Mouse (Mus musculus): ENCODE measurements at regions not wholly inside any gene's neighbourhood (a gene's known extent, or its start where the extent isn't known, plus 50 kb on each side); places are given as distances from the start of the nearest gene placed in this dataset.

GRCm38 (mm10) chr2:161339327-161340001 lies 230.6 kb upstream of the Chd6 start:
- Histone ChIP-seq H3K4me3 (ENCODE audit: low read depth, low read length) (no peak overlapping the region), H3K4me1 (ENCODE audit: insufficient read depth, low read length) (peaks cover 6% of the 10 kb centered on the region; the same call in 1 of the 2 replicates), H3K36me3 (ENCODE audit: insufficient read depth, low read length) (no peaks in the 10 kb centered on the region), H3K9ac (replicated peaks; ENCODE audit: low read length, poor library complexity, severe bottlenecking) (no peak overlapping the region), H3K27me3 (ENCODE audit: insufficient read depth, low read length) (no peaks in the 10 kb centered on the region), H3K27ac (ENCODE audit: low read depth, low read length) (0 out of 2 replicates have a peak overlapping the region, but pooled peaks have one; percentile 34), H3K4me2 (ENCODE audit: low read depth, low read length, poor library complexity, severe bottlenecking) (no peak overlapping the region), H3K9me3 (ENCODE audit: low read length) (no peaks in the 10 kb centered on the region)
- DNase-seq (ENCODE audit: low spot score): peak; percentile 54
- WGBS: 8% methylated on average over 14 of the region's 14 CpGs
- TF ChIP-seq CTCF (IDR thresholded peaks at IDR 0.05): no peak
- peak; percentile 50; the same call in 1 of the 2 replicates for ATAC-seq (ENCODE audit: low FRiP score)

GRCm38 (mm10) chr2:161338953-161339326 lies 230.1 kb upstream of the Chd6 start:
- H3K27ac ChIP-seq (ENCODE audit: low read depth, low read length): no peak overlapping the region
- H3K4me3 ChIP-seq (ENCODE audit: low read depth, low read length): no peak overlapping the region
- no peak overlapping the region for H3K9ac ChIP-seq (replicated peaks; ENCODE audit: low read length, poor library complexity, severe bottlenecking)
- H3K27me3 ChIP-seq (ENCODE audit: insufficient read depth, low read length): peaks cover 4% of the 10 kb centered on the region; the same call in 1 of the 2 replicates
- no peaks in the 10 kb centered on the region for H3K9me3 ChIP-seq (ENCODE audit: low read length)
- no peaks in the 10 kb centered on the region for H3K36me3 ChIP-seq (ENCODE audit: insufficient read depth, low read length)
- peaks cover 6% of the 10 kb centered on the region; the same call in 1 of the 2 replicates for H3K4me1 ChIP-seq (ENCODE audit: insufficient read depth, low read length)
- WGBS: 8% methylated on average over 3 of the region's 3 CpGs
- ATAC-seq (ENCODE audit: low FRiP score): no peak
- peak; percentile 86 for DNase-seq (ENCODE audit: low spot score)
- no peak overlapping the region for H3K4me2 ChIP-seq (ENCODE audit: low read depth, low read length, poor library complexity, severe bottlenecking)
- peak; percentile 71 for TF ChIP-seq CTCF (IDR thresholded peaks at IDR 0.05)

- peak; percentile 86 for DNase-seq (ENCODE audit: low spot score)
These were observed 223.8 kb upstream of the Chd6 start for GRCm38 (mm10) chr2:161332653-161333052.

GRCm38 (mm10) chr2:161331850-161332365 lies 223.0 kb upstream of the Chd6 start:
- no peak for TF ChIP-seq CTCF (IDR thresholded peaks at IDR 0.05)
- H3K9ac ChIP-seq (replicated peaks; ENCODE audit: low read length, poor library complexity, severe bottlenecking): no peak overlapping the region
- no peak for ATAC-seq (ENCODE audit: low FRiP score)
- 83% methylated on average over 10 of the region's 10 CpGs for WGBS
- DNase-seq (ENCODE audit: low spot score): peak; percentile 34
- H3K27me3 ChIP-seq (ENCODE audit: insufficient read depth, low read length): peaks cover 4% of the 10 kb centered on the region; the same call in 1 of the 2 replicates
- no peak overlapping the region for H3K4me2 ChIP-seq (ENCODE audit: low read depth, low read length, poor library complexity, severe bottlenecking)
- H3K36me3 ChIP-seq (ENCODE audit: insufficient read depth, low read length): no peaks in the 10 kb centered on the region
- H3K9me3 ChIP-seq (ENCODE audit: low read length): no peaks in the 10 kb centered on the region
- no peak overlapping the region for H3K4me3 ChIP-seq (ENCODE audit: low read depth, low read length)
- H3K4me1 ChIP-seq (ENCODE audit: insufficient read depth, low read length): no peaks in the 10 kb centered on the region
- no peak overlapping the region for H3K27ac ChIP-seq (ENCODE audit: low read depth, low read length)

More at GRCm38 (mm10) chr2:161332653-161333052, 223.8 kb upstream of the Chd6 start:
- Histone ChIP-seq H3K4me3 (ENCODE audit: low read depth, low read length) (no peak overlapping the region), H3K9me3 (ENCODE audit: low read length) (no peaks in the 10 kb centered on the region), H3K27me3 (ENCODE audit: insufficient read depth, low read length) (peaks cover 4% of the 10 kb centered on the region; the same call in 1 of the 2 replicates), H3K36me3 (ENCODE audit: insufficient read depth, low read length) (no peaks in the 10 kb centered on the region), H3K27ac (ENCODE audit: low read depth, low read length) (no peak overlapping the region), H3K4me1 (ENCODE audit: insufficient read depth, low read length) (no peaks in the 10 kb centered on the region), H3K9ac (replicated peaks; ENCODE audit: low read length, poor library complexity, severe bottlenecking) (no peak overlapping the region), H3K4me2 (ENCODE audit: low read depth, low read length, poor library complexity, severe bottlenecking) (no peak overlapping the region)
- 30% methylated on average over 2 of the region's 2 CpGs for WGBS
- ATAC-seq (ENCODE audit: low FRiP score): no peak
- no peak for TF ChIP-seq CTCF (IDR thresholded peaks at IDR 0.05)

- Histone ChIP-seq H3K4me3 (ENCODE audit: low read depth, low read length) (no peak overlapping the region), H3K27me3 (ENCODE audit: insufficient read depth, low read length) (no peaks in the 10 kb centered on the region), H3K4me1 (ENCODE audit: insufficient read depth, low read length) (no peaks in the 10 kb centered on the region), H3K9me3 (ENCODE audit: low read length) (no peaks in the 10 kb centered on the region), H3K9ac (replicated peaks; ENCODE audit: low read length, poor library complexity, severe bottlenecking) (no peak overlapping the region), H3K27ac (ENCODE audit: low read depth, low read length) (no peak overlapping the region), H3K36me3 (ENCODE audit: insufficient read depth, low read length) (no peaks in the 10 kb centered on the region), H3K4me2 (ENCODE audit: low read depth, low read length, poor library complexity, severe bottlenecking) (no peak overlapping the region)
- DNase-seq (ENCODE audit: low spot score) (no peak), ATAC-seq (ENCODE audit: low FRiP score) (no peak)
- 64% methylated on average over 3 of the region's 3 CpGs for WGBS
- TF ChIP-seq CTCF (IDR thresholded peaks at IDR 0.05): no peak
These were observed 193.9 kb upstream of the Chd6 start for GRCm38 (mm10) chr2:161302796-161303195.

GRCm38 (mm10) chr2:161268861-161269413 lies 160.1 kb upstream of the Chd6 start:
- no peak for TF ChIP-seq CTCF (IDR thresholded peaks at IDR 0.05)
- H3K9me3 ChIP-seq (ENCODE audit: low read length): no peaks in the 10 kb centered on the region
- no peak overlapping the region for H3K27ac ChIP-seq (ENCODE audit: low read depth, low read length)
- no peaks in the 10 kb centered on the region for H3K4me1 ChIP-seq (ENCODE audit: insufficient read depth, low read length)
- H3K9ac ChIP-seq (replicated peaks; ENCODE audit: low read length, poor library complexity, severe bottlenecking): no peak overlapping the region
- DNase-seq (ENCODE audit: low spot score) (no peak), ATAC-seq (ENCODE audit: low FRiP score) (no peak)
- H3K4me3 ChIP-seq (ENCODE audit: low read depth, low read length): no peak overlapping the region
- WGBS: 68% methylated on average over 9 of the region's 9 CpGs
- no peaks in the 10 kb centered on the region for H3K27me3 ChIP-seq (ENCODE audit: insufficient read depth, low read length)
- no peak overlapping the region for H3K4me2 ChIP-seq (ENCODE audit: low read depth, low read length, poor library complexity, severe bottlenecking)
- no peaks in the 10 kb centered on the region for H3K36me3 ChIP-seq (ENCODE audit: insufficient read depth, low read length)

All from midbrain, postnatal 0 days (tissue).